Mouse (Mus musculus): Measurements from ENCODE around the gene Ccl8.

Gene Ccl8

GRCm38 (mm10) chr11:82114885-82115284, at the start of gene Ccl8:
TSS of gene Ccl8 (plus strand) at chr11:82115185.
- DNase-seq (ENCODE audit: low spot score): no peak

- no peak for DNase-seq (ENCODE audit: low spot score)
Observed at GRCm38 (mm10) chr11:82066953-82067571, 47.9 kb upstream of the Ccl8 start.

GRCm38 (mm10) chr11:82071076-82071475, 43.9 kb upstream of the Ccl8 start:
- DNase-seq (ENCODE audit: low spot score): no peak

- DNase-seq (ENCODE audit: low spot score): no peak
Observed at GRCm38 (mm10) chr11:82072374-82072773, 42.6 kb upstream of the Ccl8 start.

- DNase-seq (ENCODE audit: low spot score): no peak
Observed at GRCm38 (mm10) chr11:82072984-82073383, 42.0 kb upstream of the Ccl8 start.

- DNase-seq (ENCODE audit: low spot score): no peak
Observed at GRCm38 (mm10) chr11:82073686-82074085, 41.3 kb upstream of the Ccl8 start.

GRCm38 (mm10) chr11:82077031-82077430, 38.0 kb upstream of the Ccl8 start:
- DNase-seq (ENCODE audit: low spot score): no peak

GRCm38 (mm10) chr11:82078136-82078730, 36.8 kb upstream of the Ccl8 start:
- DNase-seq (ENCODE audit: low spot score): no peak

GRCm38 (mm10) chr11:82080865-82081264, 34.1 kb upstream of the Ccl8 start:
- no peak for DNase-seq (ENCODE audit: low spot score)

GRCm38 (mm10) chr11:82084360-82084759, 30.6 kb upstream of the Ccl8 start:
- DNase-seq (ENCODE audit: low spot score): no peak

GRCm38 (mm10) chr11:82099511-82100323, 15.3 kb upstream of the Ccl8 start:
- no peak for DNase-seq (ENCODE audit: low spot score)

- no peak for DNase-seq (ENCODE audit: low spot score)
Observed at GRCm38 (mm10) chr11:82101087-82101486, 13.9 kb upstream of the Ccl8 start.

- DNase-seq (ENCODE audit: low spot score): no peak
Observed at GRCm38 (mm10) chr11:82101529-82101928, 13.5 kb upstream of the Ccl8 start, which contains the start of gene Ccl12. TSS of gene Ccl12 (plus strand) at chr11:82101845.

- DNase-seq (ENCODE audit: low spot score): no peak
Observed at GRCm38 (mm10) chr11:82109611-82110010, 5.4 kb upstream of the Ccl8 start.

- DNase-seq (ENCODE audit: low spot score): no peak
Observed at GRCm38 (mm10) chr11:82110372-82111248, 4.4 kb upstream of the Ccl8 start.

- DNase-seq (ENCODE audit: low spot score): no peak
Observed at GRCm38 (mm10) chr11:82116041-82116440, 1.1 kb downstream of the Ccl8 start.

GRCm38 (mm10) chr11:82132977-82133376, 18.0 kb downstream of the Ccl8 start:
- DNase-seq (ENCODE audit: low spot score): no peak

- no peak for DNase-seq (ENCODE audit: low spot score)
Observed at GRCm38 (mm10) chr11:82136196-82136595, 21.2 kb downstream of the Ccl8 start.

- peak; percentile 3 for DNase-seq (ENCODE audit: low spot score)
Observed at GRCm38 (mm10) chr11:82139492-82140094, 24.6 kb downstream of the Ccl8 start.

- no peak for DNase-seq (ENCODE audit: low spot score)
Observed at GRCm38 (mm10) chr11:82159126-82159525, 44.1 kb downstream of the Ccl8 start.

GRCm38 (mm10) chr11:82163285-82163684, 48.3 kb downstream of the Ccl8 start:
- DNase-seq (ENCODE audit: low spot score): no peak
